Mouse (Mus musculus) layer of hippocampus, postnatal 36 days (tissue): ENCODE data around the gene Sec22a. TPM values are rescaled to one million over a fixed set of nuclear protein-coding genes. Genes with fewer than 3 reads are reported as not detected.
A peak's percentile ranks its signal among the peaks of the same experiment; 100 is the strongest.

Experiments used
- DNase-seq, 2 experiments: peaks; one replicate each; pipeline ENCODE4 v3.0.0; 2022
- total RNA-seq, 2 experiments: library from RNA; stranded (reverse); gene quantifications; 2 replicates each; pipeline ENCODE4 v1.2.3; 2021

The Sec22a gene
- total RNA-seq: 10 to 100 TPM; 15.1 TPM

GRCm38 (mm10) chr16:35363150-35364062 lies at the start of gene Sec22a:
Gene Sec22a, minus strand, starts transcription at chr16:35363918.
- DNase-seq: peak; percentile 92 to 93

DNA sequence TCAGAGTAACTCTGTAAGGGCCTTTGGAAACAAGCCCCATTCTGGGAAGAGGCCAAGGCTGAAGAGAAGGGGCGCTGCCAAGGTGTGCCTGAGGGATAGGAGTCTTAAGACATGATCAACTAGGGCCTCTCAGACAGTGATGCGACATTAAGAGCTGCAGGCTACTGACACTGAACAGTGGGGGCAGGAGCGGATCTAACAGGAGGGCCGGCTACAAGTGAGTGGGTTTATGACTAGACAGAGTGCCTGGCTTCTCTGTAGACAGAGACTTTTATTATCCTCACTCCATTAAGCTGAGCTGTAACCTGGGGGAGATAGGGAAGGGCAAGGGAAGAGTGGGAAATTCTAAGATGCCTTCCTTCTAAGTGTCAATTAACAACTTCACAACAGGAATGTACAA lies 43.0 kb upstream of the Sec22a start:
- no peak for DNase-seq

- DNase-seq: no peak
Observed at GRCm38 (mm10) chr16:35406166-35406565, 42.4 kb upstream of the Sec22a start.

DNA sequence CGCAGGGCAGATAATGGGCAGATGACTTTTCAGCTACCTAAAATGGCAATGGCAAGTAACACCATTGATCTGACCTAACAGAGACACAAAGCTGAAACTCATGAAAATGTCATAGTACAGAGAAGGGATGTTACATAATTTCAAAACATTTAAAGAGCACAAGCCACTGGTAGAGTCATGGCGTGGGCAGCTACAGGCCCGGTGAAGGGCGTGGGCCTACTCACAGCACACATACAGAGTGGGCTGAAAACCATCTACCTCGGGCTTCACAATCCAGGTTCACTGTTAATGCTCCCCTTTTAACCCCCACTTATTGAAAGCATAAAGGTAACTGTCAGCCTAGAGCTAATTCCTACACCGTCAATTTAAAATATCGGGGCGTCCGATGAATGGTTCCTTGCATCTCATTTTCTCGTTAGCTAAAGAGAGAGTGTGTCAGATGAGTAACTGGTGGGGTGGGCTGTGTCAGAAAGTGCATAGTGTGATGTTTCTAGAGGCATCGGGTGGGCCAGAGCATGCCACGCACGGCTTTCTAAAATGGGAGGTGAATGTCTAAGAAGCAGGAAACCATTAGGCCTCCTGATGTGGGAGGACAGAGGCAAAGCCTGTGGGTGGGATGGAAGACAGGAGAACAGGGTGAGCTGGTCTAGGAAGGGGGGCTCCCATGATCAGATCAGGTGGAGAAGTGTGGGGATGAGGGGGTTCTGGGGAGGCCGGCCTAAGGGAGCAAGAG lies 41.8 kb upstream of the Sec22a start:
- DNase-seq: no peak

GRCm38 (mm10) chr16:35404864-35405263 lies 41.1 kb upstream of the Sec22a start:
- DNase-seq: no peak

GRCm38 (mm10) chr16:35403891-35404290 lies 40.2 kb upstream of the Sec22a start:
- DNase-seq: no peak

- peak; percentile 41 to 56 for DNase-seq
Observed at GRCm38 (mm10) chr16:35403356-35403755, 39.6 kb upstream of the Sec22a start.

DNA sequence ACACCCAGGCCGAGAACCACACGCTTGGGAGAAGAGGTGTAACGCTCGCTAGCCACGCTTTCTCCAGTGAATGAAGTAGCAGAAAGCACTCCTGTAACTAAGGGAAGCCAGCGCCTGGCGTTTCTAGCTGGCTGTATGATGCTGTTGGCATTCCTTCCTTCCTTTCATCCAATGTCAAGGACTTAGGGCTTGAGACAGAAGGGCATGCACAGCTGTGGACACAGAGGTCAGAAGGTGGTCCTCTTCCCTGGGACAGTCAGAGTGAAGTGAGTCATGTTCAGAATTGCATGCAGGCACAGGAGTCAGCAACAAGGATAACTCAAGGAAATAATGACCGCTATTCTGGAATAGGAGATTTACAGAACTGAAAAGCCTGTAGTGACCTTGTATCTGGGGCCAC lies 29.1 kb upstream of the Sec22a start:
- no peak for DNase-seq

DNA sequence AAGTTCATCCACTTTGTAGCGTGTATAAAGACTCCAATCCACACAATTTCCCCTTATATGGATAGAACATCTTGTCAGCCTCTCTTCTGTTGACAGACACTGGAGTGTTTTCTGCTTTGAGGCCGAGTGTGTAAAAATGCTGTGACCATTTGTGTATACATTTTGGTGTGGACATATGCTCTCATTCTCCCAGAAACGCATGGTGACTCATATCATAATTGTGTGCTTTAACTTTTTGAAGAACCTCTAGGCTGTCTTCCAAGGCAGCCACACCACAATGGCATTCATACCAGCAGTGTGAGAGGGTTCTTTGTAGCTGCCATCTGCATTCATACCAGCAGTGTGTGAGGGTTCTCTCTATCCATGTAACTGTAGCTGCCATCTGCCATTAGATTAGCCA lies 21.9 kb upstream of the Sec22a start:
- no peak for DNase-seq

- no peak for DNase-seq
Observed at GRCm38 (mm10) chr16:35380048-35380447, 16.3 kb upstream of the Sec22a start.

DNA sequence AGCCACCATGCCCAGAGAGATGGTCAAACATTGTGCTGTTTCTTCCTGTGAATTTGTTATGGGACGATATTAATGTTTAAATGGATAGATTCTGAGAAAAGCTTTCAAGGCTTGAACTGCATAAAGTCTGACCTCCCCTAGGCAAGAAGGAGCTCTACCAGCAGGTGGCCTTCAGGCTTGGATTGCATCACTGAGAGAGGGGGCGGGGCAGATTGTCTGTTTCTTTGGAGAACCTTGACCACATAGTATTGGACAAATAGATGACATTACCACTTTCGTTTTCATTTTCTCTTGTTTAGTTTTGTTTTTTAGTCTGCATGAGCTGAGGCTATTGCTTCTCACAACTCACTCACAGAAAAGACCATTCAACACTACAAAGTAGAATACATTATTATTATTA lies 15.6 kb upstream of the Sec22a start:
- DNase-seq: no peak

GRCm38 (mm10) chr16:35364063-35364428 lies 328 bp upstream of the Sec22a start:
- no peak for DNase-seq

GRCm38 (mm10) chr16:35362221-35362620 lies 1.5 kb downstream of the Sec22a start:
- no peak for DNase-seq

DNA sequence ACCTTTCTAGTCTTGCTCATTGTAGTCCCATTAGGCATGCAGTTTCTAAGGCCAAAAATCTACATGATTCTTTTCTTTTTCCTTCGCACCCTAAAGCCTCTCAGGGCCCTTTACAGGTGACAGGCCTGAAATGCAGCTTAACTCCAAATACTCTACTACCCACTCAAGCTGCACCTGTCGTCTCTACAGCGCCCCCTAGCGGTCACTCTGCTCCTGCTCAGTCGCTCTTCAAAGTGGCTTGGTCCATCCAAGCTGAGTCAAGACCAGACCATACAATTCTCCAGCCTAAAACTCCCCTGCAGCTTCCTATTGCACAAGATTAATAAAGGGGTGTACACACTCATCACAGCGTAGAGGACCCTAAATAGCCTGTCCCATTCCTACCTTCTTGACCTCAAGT lies 3.1 kb downstream of the Sec22a start:
- peak in 1 of 2 experiments; percentile 7 for DNase-seq

DNA sequence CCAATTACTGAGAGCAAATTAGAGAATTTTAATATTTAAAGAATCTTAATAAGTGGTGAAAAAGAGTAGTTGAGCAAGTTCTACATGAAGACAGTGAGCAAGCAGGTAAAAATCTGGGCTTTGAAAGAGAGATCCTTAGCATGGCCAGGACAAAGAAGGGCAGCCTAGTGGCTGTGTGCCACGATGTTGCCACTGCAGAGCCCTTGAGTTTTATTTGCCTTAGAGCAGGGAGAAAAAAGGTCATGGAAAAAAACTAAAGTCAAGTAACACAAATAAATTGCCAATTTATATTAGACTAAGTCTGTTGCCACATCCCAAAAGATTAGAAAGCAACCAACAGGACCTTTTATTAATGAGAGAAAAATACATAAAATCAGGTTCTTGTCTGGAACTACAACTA lies 6.3 kb downstream of the Sec22a start:
- DNase-seq: no peak

- no peak for DNase-seq
Observed at GRCm38 (mm10) chr16:35330451-35330850, 33.3 kb downstream of the Sec22a start.

- DNase-seq: no peak
Observed at GRCm38 (mm10) chr16:35319773-35320172, 43.9 kb downstream of the Sec22a start.

GRCm38 (mm10) chr16:35319335-35319734 lies 44.4 kb downstream of the Sec22a start:
- DNase-seq: no peak

DNA sequence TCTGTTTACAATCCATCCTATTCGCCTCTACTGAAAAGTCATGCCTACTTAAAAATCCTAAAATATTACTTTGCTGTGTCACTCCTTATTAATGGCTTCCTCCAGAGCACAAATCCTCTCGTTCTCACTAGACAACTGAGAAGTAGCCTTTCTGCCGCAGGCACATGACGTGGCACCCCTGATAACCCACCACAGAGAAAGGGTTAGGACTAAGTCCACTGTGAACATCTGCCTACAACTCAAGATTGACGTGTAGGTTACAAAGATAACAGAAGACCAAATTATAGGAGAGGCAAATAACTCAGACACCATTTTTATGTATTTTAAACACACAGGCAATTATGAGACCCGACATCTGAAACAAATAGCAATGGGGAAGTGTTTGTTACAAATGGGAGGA lies 45.3 kb downstream of the Sec22a start:
- no peak for DNase-seq

DNA sequence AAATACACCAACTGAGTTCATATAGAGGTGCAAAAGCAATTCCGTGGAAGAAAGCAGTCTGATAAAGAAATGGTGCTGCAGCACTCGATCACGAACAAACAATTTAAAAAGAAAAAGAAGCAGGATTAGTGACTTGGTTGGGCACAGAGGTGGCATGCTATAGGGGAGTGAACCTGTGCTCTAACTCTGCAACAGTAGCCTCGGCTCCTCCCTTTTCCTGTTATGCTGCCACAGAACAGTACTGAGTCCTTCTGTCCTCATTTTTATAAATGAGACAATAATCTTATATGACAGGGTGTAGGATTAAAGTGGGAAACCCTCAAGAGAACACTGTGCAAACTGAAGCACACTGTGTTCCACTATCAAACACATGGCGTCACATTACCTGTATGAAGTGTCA lies 46.3 kb downstream of the Sec22a start:
- DNase-seq: no peak

GRCm38 (mm10) chr16:35316856-35317264 lies 46.9 kb downstream of the Sec22a start:
- no peak for DNase-seq

GRCm38 (mm10) chr16:35315496-35315895 lies 48.2 kb downstream of the Sec22a start:
- no peak for DNase-seq

DNA sequence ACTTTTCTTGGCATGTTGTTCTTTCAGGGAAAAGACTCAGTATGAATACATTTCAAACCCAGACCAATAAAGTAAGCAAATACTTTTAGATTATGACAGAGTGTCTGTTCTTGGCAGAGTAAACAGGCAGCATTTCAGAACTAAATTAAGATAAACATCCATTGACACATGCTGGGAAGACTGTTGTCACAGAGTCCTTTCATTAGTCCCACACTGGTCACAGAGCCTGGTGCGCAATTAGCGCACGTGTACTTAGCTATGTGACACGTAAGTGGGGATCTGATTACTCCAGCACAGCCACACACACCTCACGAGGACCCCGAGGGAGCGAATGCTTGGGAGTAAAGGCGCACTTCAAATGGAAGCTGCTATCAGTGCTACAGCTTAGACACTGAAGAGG lies 52.1 kb downstream of the Sec22a start:
- DNase-seq: no peak
